Mouse (Mus musculus) intestine, embryonic 14.5 days (tissue): ENCODE results near the gene Cyb5r1. TPM values are rescaled to one million over a fixed set of nuclear protein-coding genes. Genes with fewer than 3 reads are reported as not detected.
"Not testable (repeated sequence)": the region's sequence is repeated elsewhere in the genome, so short reads cannot be mapped to it uniquely, and the experiment has no call there.

Experiments used
- ATAC-seq: fragments of 200-750 bp; cut with Nextera tagmentation; replicated peaks from 2 replicates; pipeline ENCODE4 v1.8.0; 2017; ENCODE audit warnings: low read depth, moderate number of reproducible peaks, moderate TSS enrichment, moderate library complexity; ENCODE audit not compliant: low FRiP score, low TSS enrichment
- DNase-seq: peaks from one replicate; pipeline ENCODE4 v3.0.0-alpha.2; 2018; ENCODE audit warnings: low spot score
- H3K27ac ChIP-seq: fragments of 300-500 bp; sonication (generic); 2 replicates; pipeline ENCODE4 v1.5.1; 2014; ENCODE audit warnings: low read depth, mild to moderate bottlenecking, control low read depth
- H3K27me3 ChIP-seq: fragments of 300-500 bp; sonication (generic); replicated peaks from 2 replicates; pipeline ENCODE4 v1.6.1; 2014; ENCODE audit warnings: low read length, control low read depth; ENCODE audit not compliant: control insufficient read depth, insufficient read depth
- H3K36me3 ChIP-seq: fragments of 300-500 bp; sonication (generic); 2 replicates; pipeline ENCODE4 v1.6.1; 2014; ENCODE audit warnings: low read length, control low read depth; ENCODE audit not compliant: control insufficient read depth, insufficient read depth
- H3K4me1 ChIP-seq: fragments of 300-500 bp; sonication (generic); replicated peaks from 2 replicates; pipeline ENCODE4 v1.6.1; 2014; ENCODE audit warnings: low read length, control low read depth, mixed read lengths; ENCODE audit not compliant: control insufficient read depth, insufficient read depth
- H3K4me2 ChIP-seq: fragments of 300-500 bp; sonication (generic); 2 replicates; pipeline ENCODE4 v1.6.1; 2014; ENCODE audit warnings: low read length
- H3K4me3 ChIP-seq: fragments of 300-500 bp; sonication (generic); 2 replicates; pipeline ENCODE4 v1.5.1; 2014; ENCODE audit warnings: low read depth, low read length, control low read depth, mixed read lengths
- H3K9ac ChIP-seq: fragments of 300-500 bp; sonication (generic); 2 replicates; pipeline ENCODE4 v1.6.1; 2014; ENCODE audit warnings: mild to moderate bottlenecking, low read length
- H3K9me3 ChIP-seq: fragments of 300-500 bp; sonication (generic); 2 replicates; pipeline ENCODE4 v1.6.1; 2016; ENCODE audit warnings: low read length, control low read depth; ENCODE audit not compliant: control insufficient read depth
- WGBS: fragments of 180-500 bp; shearing (Covaris S2); extraction: QIAGEN DNeasy Blood & Tissue Kit; methylation state at CpG from one replicate; pipeline ENCODE4 v1.1.7; 2014; 5-methylcytosine and 5-hydroxymethylcytosine counted together
- polyA plus RNA-seq: library from polyadenylated mRNA; unstranded; fragments of >200 nt; fragmentation: Nextera tagmentation; extraction: Ambion mirVana; gene quantifications from 2 replicates; pipeline ENCODE4 v1.2.1, GENCODE M21; 2014

The Cyb5r1 gene
- polyA plus RNA-seq, 1 experiment from 2014 or later, result 34.9 TPM

- no peak for ATAC-seq
- Histone ChIP-seq H3K36me3 (peaks cover 29% of the 10 kb centered on the region), H3K4me1 (peaks cover 42% of the 10 kb centered on the region), H3K4me3 (no peak overlapping the region), H3K27me3 (no peaks in the 10 kb centered on the region), H3K4me2 (no peak overlapping the region), H3K9ac (no peak overlapping the region), H3K27ac (0 out of 2 replicates have a peak overlapping the region, but pooled peaks have one; percentile 24), H3K9me3 (no peaks in the 10 kb centered on the region)
- no peak for DNase-seq
- WGBS, result 40% methylated on average over 5 of the region's 5 CpGs
Measured at GRCm38 (mm10) chr1:134419751-134420458, 14.5 kb downstream of the Cyb5r1 start.

GRCm38 (mm10) chr1:134423911-134424310, 18.6 kb downstream of the Cyb5r1 start:
- WGBS, result 65% methylated on average over 10 of the region's 10 CpGs
- Histone ChIP-seq H3K4me3 (no peak overlapping the region), H3K27ac (no peak overlapping the region), H3K4me2 (no peak overlapping the region), H3K4me1 (peaks cover 17% of the 10 kb centered on the region), H3K27me3 (no peaks in the 10 kb centered on the region), H3K9me3 (no peaks in the 10 kb centered on the region), H3K9ac (no peak overlapping the region), H3K36me3 (peaks cover 64% of the 10 kb centered on the region)
- DNase-seq (no peak), ATAC-seq (no peak)

GRCm38 (mm10) chr1:134426289-134426688, 20.9 kb downstream of the Cyb5r1 start:
- Histone ChIP-seq H3K4me1 (peaks cover under 1% of the 10 kb centered on the region; the same call in 1 of the 2 replicates), H3K9ac (no peak overlapping the region), H3K4me3 (no peak overlapping the region), H3K27ac (no peak overlapping the region), H3K36me3 (peaks cover 87% of the 10 kb centered on the region), H3K4me2 (no peak overlapping the region), H3K9me3 (no peaks in the 10 kb centered on the region), H3K27me3 (no peaks in the 10 kb centered on the region)
- DNase-seq (no peak), ATAC-seq (no peak)
- 72% methylated on average over 5 of the region's 5 CpGs for WGBS

- Histone ChIP-seq H3K4me2 (no peak overlapping the region), H3K9me3 (no peaks in the 10 kb centered on the region), H3K27ac (no peak overlapping the region), H3K9ac (no peak overlapping the region), H3K4me3 (no peak overlapping the region), H3K27me3 (no peaks in the 10 kb centered on the region), H3K4me1 (no peaks in the 10 kb centered on the region), H3K36me3 (peaks cover 57% of the 10 kb centered on the region)
- 83% methylated on average over 10 of the region's 10 CpGs for WGBS
- DNase-seq, result no peak
- ATAC-seq, result no peak
Measured at GRCm38 (mm10) chr1:134433002-134433401, 27.6 kb downstream of the Cyb5r1 start.

GRCm38 (mm10) chr1:134433473-134433872, 28.1 kb downstream of the Cyb5r1 start:
- Histone ChIP-seq H3K9me3 (no peaks in the 10 kb centered on the region), H3K36me3 (peaks cover 53% of the 10 kb centered on the region), H3K9ac (no peak overlapping the region), H3K27me3 (no peaks in the 10 kb centered on the region), H3K27ac (no peak overlapping the region), H3K4me3 (no peak overlapping the region), H3K4me1 (no peaks in the 10 kb centered on the region), H3K4me2 (no peak overlapping the region)
- DNase-seq (no peak), ATAC-seq (no peak)
- WGBS, result 88% methylated on average over 4 of the region's 4 CpGs

- Histone ChIP-seq H3K4me2 (no peak overlapping the region), H3K9ac (no peak overlapping the region), H3K27me3 (no peaks in the 10 kb centered on the region), H3K4me1 (no peaks in the 10 kb centered on the region), H3K27ac (no peak overlapping the region), H3K4me3 (no peak overlapping the region), H3K36me3 (peaks cover 35% of the 10 kb centered on the region), H3K9me3 (no peaks in the 10 kb centered on the region)
- WGBS, result 35% methylated on average over 4 of the region's 4 CpGs
- ATAC-seq (no peak), DNase-seq (no peak)
Measured at GRCm38 (mm10) chr1:134435414-134435813, 30.1 kb downstream of the Cyb5r1 start.

GRCm38 (mm10) chr1:134440437-134440836, 35.1 kb downstream of the Cyb5r1 start:
- Histone ChIP-seq H3K27me3 (no peaks in the 10 kb centered on the region), H3K4me3 (no peak overlapping the region), H3K9ac (no peak overlapping the region), H3K4me2 (no peak overlapping the region), H3K9me3 (no peaks in the 10 kb centered on the region), H3K27ac (no peak overlapping the region), H3K4me1 (no peaks in the 10 kb centered on the region), H3K36me3 (no peaks in the 10 kb centered on the region)
- 80% methylated on average over 6 of the region's 6 CpGs for WGBS
- DNase-seq (no peak), ATAC-seq (no peak)

GRCm38 (mm10) chr1:134441737-134442136, 36.4 kb downstream of the Cyb5r1 start:
- H3K36me3 ChIP-seq, H3K4me1 ChIP-seq, DNase-seq, H3K9me3 ChIP-seq, H3K27ac ChIP-seq, H3K9ac ChIP-seq, H3K27me3 ChIP-seq, H3K4me2 ChIP-seq, H3K4me3 ChIP-seq, ATAC-seq: not testable (repeated sequence)
- WGBS, result 94% methylated on average over 6 of the region's 10 CpGs

GRCm38 (mm10) chr1:134442394-134442793, 37.0 kb downstream of the Cyb5r1 start:
- no peak for DNase-seq
- H3K4me2 ChIP-seq, result no peak overlapping the region
- WGBS, result 94% methylated on average over 3 of the region's 3 CpGs
- ATAC-seq, result no peak
- H3K9ac ChIP-seq, result no peak overlapping the region
- no peaks in the 10 kb centered on the region for H3K9me3 ChIP-seq
- no peaks in the 10 kb centered on the region for H3K36me3 ChIP-seq
- H3K4me3 ChIP-seq, result no peak overlapping the region
- H3K27ac ChIP-seq, result no peak overlapping the region
- H3K27me3 ChIP-seq, result no peaks in the 10 kb centered on the region
- H3K4me1 ChIP-seq, result no peaks in the 10 kb centered on the region
